Mouse (Mus musculus): Measurements from ENCODE around the gene Slc39a9.

Gene Slc39a9

DNA sequence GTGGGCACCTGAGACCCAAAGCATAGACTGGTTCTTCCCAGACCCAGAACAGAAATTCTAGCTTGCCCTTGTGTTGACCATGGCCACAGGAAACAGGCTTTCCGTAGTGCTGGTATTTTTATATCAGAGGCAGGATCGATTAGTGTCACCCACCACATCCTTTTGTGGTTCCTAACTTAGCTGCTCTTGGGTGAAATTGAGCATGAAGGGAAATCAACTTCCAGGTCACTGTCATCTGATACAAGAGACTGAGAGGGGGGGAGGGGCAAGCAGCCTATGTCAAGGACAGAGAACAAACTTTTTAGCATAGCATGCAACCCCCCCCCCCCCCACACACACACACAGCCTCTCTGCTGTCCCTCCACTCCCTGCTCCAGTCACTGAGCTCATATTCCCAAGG lies 75.5 kb downstream of the Slc39a9 start:
- no peak for DNase-seq (ENCODE audit: low spot score)

- DNase-seq (ENCODE audit: low spot score), result no peak
Observed at GRCm38 (mm10) chr12:80720507-80720906, 76.8 kb downstream of the Slc39a9 start.

- DNase-seq (ENCODE audit: low spot score), result no peak
Observed at GRCm38 (mm10) chr12:80721458-80721857, 77.8 kb downstream of the Slc39a9 start.

DNA sequence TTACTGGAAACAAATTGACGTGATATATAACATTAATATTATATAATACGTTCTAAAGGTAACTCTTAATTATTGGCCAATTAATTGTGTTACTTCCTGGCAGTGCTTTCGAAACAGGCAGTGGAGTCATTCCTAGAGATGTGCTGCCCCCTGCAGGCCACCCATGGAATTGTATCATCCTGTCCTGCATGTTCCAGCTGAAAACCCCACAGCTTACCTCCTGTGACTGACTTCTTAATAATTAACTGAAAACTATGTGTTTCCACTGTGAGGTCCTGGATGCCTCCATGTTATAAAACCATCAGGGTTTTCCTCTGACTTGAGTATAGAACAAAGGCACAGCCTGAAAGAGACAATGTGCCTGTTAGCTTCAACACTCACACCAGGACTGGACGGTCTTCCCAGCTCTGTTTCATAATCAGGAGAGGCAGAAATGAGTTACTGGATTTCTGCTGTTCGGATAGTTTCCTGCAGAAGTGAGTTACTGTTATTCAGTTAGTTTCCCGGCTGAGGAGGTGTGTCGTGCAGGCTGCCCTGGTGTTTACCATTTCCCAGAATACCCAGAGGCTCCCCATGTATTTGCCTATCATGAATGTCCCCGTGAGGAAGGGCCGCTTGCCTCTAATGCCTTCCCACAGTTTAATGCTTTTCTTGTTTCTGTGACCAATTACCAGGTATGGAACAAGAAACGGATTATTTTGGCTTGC lies 81.3 kb downstream of the Slc39a9 start:
- DNase-seq (ENCODE audit: low spot score), result peak; percentile 79

DNA sequence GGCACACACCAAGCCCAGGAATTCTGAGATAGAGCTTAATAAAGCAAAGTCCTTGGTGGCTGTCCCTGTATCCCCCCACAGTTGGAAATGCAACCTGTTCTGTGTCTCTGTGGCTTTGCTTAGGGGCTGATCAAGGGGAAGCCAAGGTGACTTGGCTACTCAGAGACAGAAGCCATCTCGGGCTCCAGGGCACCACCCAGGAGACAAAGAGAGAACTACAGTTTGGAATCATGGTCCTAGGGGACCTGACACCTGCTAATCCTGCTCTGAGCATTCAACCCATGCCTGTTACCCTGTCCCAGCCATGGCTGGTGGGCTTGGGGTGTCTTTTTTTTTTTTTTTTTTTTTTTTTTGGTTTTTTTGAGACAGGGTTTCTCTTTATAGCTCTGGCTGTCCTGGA lies 84.5 kb downstream of the Slc39a9 start:
- DNase-seq (ENCODE audit: low spot score), result no peak

DNA sequence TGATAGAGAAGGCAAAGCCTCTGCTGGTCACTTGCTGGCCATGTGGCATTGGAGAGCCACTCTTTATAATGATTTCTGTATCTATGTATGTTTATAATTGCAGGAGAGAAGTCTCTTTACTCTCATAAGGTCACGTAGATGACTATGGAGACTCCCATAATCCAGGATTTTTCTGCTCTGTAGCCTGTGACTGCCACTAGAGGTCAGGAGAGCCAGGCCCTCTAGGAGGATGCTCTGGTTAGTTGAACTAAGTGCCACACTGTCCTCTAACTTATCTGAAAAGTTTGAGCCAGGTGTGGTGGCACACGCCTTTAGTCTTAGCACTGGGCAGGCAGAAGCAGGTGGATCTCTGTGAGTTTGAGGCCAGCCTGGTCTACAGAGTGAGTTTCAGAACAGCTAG lies 85.1 kb downstream of the Slc39a9 start:
- no peak for DNase-seq (ENCODE audit: low spot score)

- no peak for DNase-seq (ENCODE audit: low spot score)
Observed at GRCm38 (mm10) chr12:80729758-80730530, 86.3 kb downstream of the Slc39a9 start.

- no peak for DNase-seq (ENCODE audit: low spot score)
Observed at GRCm38 (mm10) chr12:80730567-80730966, 86.9 kb downstream of the Slc39a9 start.

Data from ovary, postnatal 14 days (tissue).